Mouse (Mus musculus) left cerebral cortex, postnatal 10 days (tissue): ENCODE data around the gene Nup153. TPM values are rescaled to one million over a fixed set of nuclear protein-coding genes. Genes with fewer than 3 reads are reported as not detected.

Source experiments
- DNase-seq, 2 experiments: peaks; one replicate each; pipeline ENCODE4 v3.0.0; 2021 to 2022; ENCODE audit warnings: low spot score in 2 of 2, mixed read lengths in 1 of 2; ENCODE audit errors: extremely low spot score in 1 of 2
- intact Hi-C: fragments of 180-260 bp; cut with DNase I; formaldehyde crosslinking; loops from one replicate; pipeline ENCODE4 v1.15.1; 2025
- total RNA-seq, 2 experiments: library from RNA; stranded (reverse); gene quantifications; 2 replicates each; pipeline ENCODE4 v1.2.3; 2021

Gene Nup153
- 10 to 100 TPM; 64.1 to 72.2 TPM for total RNA-seq

- DNase-seq = peak; percentile 98 to 99
- intact Hi-C loops = loop anchor here (10.0 kb wide), 1 partner anchor 287 kb away; the partner anchor contains the start of gene Nhlrc1
Observed at GRCm38 (mm10) chr13:46727837-46728268, at the start of gene Nup153. Gene Nup153, minus strand, starts transcription at chr13:46727940.

- intact Hi-C loops = no loop called here
- DNase-seq = no peak
Observed at GRCm38 (mm10) chr13:46777461-46777860, 49.7 kb upstream of the Nup153 start.

DNA sequence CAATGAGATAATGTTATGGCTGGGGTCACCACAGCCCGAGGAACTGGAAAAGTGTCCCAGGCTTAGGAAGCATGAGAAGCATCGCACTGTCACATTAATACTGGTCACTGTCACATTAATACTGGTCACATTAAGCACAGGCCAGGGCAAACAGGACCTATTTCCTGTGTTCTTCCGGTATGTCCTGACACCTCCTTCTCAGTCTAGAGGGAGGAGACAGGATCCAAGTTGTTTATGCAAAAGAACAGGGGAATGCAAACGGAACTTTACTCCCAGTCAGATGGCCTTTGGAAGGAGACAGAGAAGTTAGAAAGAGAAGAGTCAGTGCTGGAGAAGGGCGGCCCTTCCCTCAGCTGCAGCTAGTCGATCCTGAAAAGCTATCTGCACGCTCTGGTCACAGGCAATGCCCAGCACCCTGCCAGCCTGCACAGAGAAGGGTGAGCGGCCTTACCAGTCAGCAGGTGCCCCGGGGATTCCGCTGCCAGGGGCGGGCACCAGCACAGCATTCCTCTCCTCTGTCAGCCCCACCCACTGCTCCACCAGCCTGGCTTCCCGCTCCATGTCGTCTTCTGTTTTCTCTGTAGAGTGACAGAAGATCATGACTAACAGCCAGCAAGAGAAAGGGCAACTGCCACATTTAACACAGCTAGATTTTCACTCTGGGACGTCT, 49.0 kb upstream of the Nup153 start:
- intact Hi-C loops = no loop called here
- DNase-seq = peak in 1 of 2 experiments; percentile 33

- no peak for DNase-seq
- intact Hi-C loops = no loop called here
Observed at GRCm38 (mm10) chr13:46774998-46775397, 47.3 kb upstream of the Nup153 start.

DNA sequence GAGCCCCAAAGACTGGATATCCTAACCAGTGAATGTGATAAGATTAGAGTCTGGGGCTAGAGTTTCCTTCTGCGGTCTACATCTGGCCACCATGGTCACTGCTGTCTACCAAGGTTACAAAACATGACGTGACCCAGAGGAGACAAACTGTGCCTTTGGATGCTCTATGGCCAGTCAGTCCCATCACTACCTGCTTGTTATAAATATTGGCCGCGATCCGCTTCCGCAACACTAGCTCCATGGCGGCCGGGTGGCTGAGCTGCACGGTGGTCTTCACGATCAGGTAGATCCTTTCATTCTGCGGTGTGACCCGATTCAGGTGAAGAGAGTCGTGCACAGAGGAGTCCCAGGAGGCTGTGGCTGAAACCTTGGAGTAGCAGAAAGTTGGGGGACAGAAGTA, 44.8 kb upstream of the Nup153 start:
- DNase-seq = no peak
- intact Hi-C loops = no loop called here

GRCm38 (mm10) chr13:46765361-46765760, 37.6 kb upstream of the Nup153 start:
- DNase-seq = no peak
- intact Hi-C loops = no loop called here

DNA sequence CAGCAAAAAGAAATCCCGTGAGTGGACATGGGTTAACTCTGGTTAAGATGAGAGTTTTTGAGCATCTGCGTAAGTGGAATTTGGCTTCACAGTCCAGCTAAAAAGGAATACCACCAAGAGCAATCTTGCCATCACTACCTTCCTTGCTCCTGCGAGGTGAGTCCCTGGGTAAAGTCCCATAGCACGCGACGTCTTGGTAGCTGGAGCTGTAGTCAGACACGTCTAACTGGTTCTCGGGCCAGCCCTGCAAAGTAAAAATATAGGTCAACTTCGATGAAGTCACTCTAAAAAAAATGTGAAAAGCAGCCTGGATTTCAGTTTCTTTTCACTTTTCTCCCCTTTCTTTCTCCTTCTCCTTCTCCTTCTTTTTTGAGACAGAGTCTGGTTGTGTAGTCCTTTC, 35.5 kb upstream of the Nup153 start:
- DNase-seq = no peak
- intact Hi-C loops = no loop called here

- DNase-seq = no peak
- intact Hi-C loops = no loop called here
Observed at GRCm38 (mm10) chr13:46760921-46761320, 33.2 kb upstream of the Nup153 start.

GRCm38 (mm10) chr13:46759281-46759809, 31.6 kb upstream of the Nup153 start:
- intact Hi-C loops = no loop called here
- no peak for DNase-seq

DNA sequence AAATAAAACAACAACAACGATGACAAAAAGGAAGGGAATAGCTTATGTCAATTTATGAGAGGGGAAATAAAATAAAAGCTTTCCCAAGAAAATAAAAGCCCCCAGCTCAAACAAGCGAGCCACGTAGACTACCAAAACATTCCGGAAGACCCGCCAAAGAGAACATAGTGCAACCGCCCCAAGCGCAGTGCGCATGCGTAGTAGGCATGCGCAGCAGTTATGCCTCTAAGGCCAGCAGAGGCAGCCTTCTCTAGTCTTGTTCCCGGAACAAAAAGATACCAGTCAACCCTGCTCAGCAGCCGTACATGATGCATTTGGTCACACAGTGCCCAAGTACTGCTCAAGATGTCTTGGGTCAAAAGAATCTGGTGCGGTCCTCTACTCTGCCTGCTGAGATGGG, 30.9 kb upstream of the Nup153 start:
- no peak for DNase-seq
- intact Hi-C loops = no loop called here

- DNase-seq = no peak
- intact Hi-C loops = no loop called here
Observed at GRCm38 (mm10) chr13:46757946-46758345, 30.2 kb upstream of the Nup153 start.

DNA sequence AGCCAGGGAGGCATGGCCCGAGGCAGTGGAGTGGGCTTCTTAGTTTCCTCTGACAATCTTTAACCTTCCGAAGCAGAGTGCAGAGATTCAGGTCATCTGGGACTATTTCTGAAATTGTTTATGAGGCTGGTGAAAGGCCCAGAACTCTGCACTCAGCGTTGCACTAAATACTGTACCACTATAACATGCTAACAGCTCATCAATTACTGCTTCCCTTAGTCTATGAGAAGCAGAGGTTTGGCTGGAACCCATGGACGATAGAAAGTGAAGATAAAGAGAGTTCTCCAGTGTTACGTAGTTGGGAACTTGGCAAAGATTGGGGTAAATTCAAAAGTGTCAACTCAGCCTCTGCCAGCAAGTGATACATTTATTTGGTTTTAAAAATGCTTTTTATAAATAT, 25.6 kb upstream of the Nup153 start:
- intact Hi-C loops = no loop called here
- no peak for DNase-seq

DNA sequence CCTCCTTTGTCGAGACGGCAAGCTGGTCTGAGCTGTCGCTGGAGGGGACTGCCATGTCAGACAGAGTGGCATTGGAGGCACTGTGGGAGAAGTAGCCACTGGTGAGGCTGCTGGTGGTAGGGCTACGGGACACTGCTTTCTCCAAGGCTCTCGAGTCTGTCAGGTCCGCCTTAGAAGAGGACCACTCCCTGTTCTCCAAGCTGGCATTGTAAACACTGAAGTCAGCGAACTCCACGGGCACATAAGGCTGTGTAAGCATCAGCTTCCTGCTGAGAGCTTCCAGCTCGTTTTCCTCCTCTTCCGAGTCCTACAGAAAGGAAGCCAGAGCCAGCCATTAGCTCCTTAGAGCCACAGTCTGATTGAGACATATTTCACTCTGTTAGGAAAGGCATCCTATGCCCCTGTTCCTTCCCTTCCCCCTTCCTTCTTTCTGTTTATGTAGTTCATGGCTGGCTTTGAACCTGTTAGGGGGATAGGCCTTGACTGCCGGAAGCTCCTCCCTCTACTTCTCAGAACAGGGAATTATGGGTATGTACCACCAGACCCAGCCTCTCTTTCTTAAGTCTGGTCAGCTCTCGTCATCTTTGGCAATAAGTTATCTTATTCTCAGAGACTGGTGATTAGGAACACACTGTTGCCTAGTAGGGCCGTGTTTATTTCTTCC, 25.0 kb upstream of the Nup153 start:
- no peak for DNase-seq
- intact Hi-C loops = no loop called here

- DNase-seq = no peak
- intact Hi-C loops = no loop called here
Observed at GRCm38 (mm10) chr13:46748138-46748873, 20.6 kb upstream of the Nup153 start.

DNA sequence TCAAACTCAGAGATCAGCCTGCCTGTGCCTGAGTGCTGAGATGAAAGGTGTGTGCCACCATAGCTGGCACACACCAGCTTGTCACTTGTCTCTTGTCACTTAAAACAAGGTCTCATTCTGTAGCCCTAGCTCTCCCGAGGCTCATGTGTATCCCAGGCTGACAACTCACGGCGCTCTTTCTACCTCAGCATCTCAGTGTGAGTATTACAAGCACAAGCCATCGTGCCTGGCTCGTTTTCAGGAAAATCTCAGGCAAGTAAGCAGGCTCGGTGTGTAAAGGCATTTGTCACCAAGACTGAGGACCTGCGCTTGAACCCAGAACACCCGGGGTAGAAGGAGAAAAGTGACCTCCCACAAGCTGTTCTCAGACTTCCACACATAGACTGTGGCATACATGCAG, 16.1 kb upstream of the Nup153 start:
- intact Hi-C loops = no loop called here
- no peak for DNase-seq

DNA sequence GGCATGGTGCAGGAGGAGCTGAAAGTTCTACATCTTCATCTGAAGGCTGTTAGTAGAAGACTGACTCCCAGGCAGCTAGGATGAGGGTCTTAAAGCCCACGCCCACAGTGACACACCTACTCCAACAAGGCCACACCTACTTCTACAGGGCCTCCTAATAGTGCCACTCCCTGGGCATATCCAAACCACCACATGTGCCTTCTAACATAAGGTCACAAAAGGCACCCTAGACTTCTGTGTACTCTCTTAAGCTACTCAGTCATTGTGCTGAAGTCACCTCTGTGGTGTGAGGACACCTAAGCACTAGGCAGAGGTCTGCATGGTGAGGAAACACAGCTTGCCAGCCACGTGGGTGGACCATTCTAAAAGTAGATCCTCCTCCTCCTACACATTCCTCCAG, 14.6 kb upstream of the Nup153 start:
- no peak for DNase-seq
- intact Hi-C loops = no loop called here

GRCm38 (mm10) chr13:46739426-46739825, 11.7 kb upstream of the Nup153 start:
- no peak for DNase-seq
- intact Hi-C loops = no loop called here

DNA sequence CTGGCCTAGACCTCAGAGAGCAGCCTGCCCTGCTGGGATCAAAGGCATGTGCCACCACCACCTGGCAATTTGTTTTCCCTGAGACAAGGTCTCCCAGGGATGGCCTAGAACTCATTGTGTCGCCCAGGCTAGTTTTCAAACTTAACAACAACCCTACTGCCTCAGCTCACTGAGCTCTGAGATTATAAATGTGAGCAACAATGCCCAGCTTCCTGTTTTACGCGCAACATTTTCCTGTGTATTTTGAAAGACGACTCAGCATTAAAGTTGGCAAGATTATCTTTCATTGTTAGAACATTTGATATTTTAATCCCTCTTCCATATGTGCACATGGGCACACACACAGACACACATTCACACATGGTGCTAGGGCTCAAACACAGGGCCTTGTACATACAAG, 9.7 kb upstream of the Nup153 start:
- no peak for DNase-seq
- intact Hi-C loops = no loop called here

DNA sequence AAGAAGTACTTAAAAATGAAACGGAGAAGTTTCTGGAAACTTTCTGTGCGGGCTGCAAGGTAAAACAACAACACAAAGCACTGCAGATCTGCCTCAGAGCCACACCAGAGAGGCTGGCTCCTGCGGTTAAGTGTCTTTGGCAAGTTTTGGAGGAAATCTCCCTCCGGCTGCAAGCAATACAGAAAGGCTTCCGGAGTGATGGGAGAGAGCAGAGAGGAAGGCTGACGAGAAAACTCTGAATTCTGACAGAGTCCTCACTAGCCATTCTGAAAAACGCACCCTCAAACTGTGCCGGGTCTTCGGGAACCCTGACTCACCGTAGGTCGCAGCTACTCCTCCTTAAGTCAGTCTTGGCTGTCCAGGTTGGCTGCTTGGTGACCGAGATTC, 8.7 kb upstream of the Nup153 start:
- intact Hi-C loops = no loop called here
- DNase-seq = no peak
